Mouse (Mus musculus) embryo, embryonic 10.5 days (tissue): ENCODE measurements around the gene Tcirg1.

ENCODE experiments used
- DNase-seq: peaks from one replicate; pipeline ENCODE4 v3.0.0-alpha.2; 2015; ENCODE audit warnings: low spot score

The Tcirg1 gene

DNA sequence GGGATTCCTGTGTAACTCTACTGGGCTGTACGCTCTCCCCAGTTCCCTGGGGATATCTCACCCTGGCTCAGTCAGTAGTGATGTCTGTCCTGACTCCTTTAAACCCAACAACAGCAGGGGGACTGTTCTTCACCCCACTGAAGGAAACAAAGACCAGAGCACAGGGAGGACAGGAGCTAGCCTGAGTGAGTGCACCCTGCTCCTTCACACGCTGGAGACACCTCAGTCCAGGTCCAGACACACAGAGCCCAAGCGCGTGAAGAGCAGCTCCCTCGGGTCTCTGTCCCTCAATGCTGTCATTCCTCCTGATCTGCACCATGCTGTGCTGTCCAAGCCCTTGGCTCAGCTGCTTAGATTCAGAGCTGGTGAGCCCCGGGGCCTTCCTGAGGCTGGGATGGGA lies 19.8 kb upstream of the Tcirg1 start:
- no peak for DNase-seq

DNA sequence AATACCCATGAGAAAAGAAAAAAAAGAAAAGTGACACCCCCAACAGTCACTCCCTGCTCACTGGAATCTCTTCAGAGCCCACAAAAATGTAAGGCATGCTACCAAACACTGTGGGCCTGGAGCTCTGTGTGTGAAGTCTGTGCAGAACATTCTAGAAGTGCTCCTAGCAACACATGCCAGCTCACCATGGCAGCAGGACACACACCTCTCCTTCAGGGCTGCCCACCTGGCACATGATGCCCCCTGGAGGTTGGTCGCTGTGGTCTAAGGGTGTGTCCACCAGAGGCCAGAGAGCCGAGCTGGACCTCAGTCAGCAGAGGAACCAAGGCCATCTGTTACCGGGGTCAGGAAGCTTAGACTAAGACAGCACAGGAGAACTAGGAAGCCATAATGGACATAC lies 19.3 kb upstream of the Tcirg1 start:
- no peak for DNase-seq

DNA sequence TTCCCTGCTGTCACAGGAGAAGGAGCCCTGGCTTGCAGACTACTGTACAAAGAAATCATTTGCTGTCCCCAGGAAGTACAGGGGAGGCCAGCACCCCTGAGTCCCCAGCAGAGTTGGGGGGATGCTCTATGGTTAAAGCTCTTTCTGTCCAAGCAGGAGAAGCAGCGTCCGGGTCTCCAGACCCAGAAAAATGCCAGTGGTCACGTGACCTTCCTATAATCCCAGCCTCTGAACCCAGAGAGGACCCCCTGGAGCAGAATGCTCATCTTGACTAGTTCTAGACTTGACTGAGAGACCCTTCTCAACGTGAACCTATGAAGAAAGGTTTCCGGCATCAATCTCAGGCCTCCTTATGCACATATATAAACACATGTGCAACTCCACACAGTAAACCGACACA lies 18.9 kb upstream of the Tcirg1 start:
- DNase-seq = no peak

DNA sequence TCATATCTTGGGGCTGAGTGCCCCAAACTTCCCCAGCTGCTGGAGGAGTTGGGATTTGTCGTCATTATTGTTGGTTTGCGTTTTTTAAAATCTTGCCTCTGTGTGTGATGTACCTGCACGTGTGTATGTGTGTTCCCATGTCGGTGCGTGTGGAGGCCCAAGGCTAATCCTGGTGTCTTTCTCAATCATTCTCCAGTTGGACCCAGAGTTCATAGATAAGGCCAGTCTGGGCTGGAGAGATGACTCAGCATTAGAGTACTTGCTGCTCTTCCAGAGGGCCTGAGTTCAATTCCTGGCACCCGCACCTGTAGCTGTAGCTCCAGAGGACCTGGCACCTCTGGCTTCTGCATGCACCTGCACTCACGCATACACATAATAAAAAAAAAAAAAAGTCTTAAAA lies 17.9 kb upstream of the Tcirg1 start:
- DNase-seq = no peak

DNA sequence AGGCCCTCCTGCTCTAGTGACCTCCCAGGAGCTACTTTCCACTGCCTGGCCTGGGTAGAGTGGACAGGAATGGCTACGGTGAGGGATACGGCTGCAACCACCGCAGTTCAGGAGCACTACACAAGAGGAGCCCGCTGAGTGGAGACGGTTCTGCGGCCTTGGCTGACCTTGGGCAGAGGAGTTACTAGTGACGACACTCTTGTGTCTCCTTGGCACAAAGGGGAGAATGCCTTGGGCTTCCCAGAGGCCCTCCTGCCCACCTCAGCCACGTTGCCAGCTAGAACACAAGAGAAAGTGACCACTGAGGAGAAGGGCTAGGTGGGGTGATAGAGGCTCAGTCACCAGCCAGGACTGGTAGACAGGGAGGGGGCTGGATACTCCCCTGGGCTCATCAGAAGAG lies 17.3 kb upstream of the Tcirg1 start:
- no peak for DNase-seq

DNA sequence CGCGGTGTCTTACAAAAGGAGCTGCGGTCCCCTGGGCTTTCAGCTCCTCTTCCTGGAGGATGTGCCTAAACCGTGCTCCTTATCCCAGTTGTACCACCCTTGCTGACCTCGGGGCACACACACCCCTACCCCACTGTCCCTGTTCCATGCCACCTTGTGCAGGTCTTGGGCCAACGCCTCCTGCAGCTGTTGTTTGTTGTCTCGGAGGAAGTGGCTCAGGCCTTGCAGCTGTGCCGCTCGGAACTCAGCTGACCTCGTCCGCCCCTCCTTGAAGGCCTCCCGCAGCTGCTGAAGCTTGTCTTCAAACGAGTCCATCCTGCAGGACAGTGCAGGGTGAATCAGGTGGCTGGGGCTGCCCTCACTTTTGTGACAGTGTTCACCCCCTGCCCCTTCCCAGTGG lies 16.7 kb upstream of the Tcirg1 start:
- DNase-seq = no peak

DNA sequence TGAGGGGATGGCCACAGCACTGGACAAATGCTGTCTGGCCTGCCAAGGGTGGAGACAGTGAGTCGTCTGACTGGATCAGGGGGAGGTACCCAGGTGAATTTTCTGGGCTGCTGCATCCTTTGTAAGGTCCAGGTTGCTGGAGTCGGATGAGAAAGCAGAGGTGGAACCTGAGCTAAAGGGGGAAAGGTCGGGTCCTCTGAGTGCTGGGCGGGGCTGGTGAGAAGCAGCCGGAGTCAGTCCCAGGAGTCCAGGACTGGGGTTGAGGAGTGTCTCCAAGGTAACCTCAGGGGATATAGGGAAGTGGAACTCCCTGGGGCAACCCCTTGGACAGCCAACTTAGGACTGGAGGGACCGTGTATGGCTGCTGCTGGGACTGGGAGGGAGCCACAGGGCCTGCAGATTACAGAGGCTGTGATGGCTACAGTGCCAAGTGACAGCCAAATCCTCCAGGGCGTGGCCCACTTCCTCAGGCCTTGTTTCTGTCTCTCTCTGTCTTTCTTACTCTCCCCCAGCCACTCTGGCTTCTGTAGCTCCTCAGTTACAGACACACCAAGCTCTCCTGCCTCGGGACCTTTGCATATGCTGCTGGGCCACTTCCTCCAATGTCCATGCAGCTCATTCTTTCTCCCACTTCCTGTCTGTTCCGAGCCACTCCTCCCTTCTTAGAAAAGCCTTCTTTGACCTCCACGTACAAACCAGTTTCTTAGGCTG lies 15.9 kb upstream of the Tcirg1 start:
- no peak for DNase-seq

DNA sequence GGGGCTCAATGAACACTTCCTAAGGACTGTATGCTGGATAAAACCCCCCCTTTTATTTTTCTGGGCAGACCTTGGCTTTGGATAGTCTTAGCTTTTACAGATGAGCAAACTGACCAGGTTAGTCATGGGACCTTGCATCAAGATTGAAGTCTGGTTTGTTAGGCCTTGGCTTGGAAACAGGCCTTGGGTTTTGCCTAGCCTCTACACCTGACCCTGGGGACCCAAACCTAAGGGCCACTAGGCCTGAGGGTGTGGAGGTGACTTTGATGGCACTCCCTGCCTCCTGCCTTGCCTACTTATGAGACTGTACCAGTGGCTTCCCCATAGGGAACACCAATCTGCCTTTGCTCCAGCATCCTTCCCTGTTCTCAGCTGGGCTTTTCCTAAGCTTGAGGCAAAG lies 13.0 kb upstream of the Tcirg1 start:
- no peak for DNase-seq

DNA sequence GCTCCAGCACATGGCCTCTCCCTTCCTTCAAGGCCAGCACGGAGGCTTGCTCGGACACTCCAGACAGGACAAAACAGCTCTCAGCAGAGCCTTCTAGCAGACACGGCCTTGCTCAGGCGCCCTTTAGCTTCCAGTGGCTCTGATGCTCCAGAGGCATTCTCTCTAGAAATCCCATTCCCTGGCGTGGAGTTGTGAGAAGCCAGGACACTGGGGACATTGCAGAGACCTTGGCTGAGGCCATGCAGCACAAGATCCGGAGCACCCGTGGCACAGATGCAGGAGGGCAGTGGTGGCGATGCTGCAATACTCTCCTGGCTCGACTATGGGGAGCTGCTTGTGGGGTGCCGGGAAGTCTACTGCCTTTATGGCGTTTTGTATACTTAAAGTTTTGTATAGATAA lies 9.8 kb upstream of the Tcirg1 start:
- no peak for DNase-seq

DNA sequence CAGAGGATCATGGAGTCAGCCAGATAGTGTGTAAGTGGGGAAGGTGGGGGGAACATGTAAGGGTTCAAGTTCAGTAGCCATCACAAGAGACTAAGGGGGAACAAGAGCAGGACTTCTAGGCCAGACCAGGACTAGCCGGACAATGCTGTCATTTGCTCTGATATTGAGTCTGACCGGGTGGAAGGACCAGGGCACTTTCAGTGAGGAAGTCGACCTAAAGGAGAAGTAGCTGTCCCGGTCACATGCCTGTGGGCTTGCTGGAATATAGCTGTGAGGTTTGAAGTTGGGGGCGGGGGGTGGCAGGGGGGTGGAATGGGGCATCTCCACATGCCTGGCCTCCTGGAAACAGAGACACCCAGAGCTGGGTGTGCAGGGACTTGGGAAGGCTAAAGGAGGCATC lies 7.6 kb upstream of the Tcirg1 start:
- DNase-seq = no peak

DNA sequence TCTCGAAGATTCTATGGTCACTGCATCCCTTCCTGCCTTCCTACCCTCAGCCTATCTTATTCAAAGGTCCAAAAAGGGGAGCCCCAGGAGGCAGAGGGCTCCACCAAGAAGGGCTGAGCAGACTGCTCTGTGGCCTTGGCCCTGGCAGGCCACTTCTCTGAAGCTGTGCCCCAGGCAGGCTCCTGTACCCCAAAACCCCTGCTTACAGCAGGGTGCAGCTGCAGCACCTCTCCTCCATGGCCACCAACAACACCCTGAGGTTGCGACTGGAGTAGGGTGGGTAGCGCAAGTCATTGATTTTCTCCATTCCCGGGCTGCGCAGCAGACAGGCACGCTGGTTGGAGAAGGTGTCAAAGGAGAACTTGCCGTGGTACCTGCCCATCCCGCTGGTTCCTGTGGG lies 6.8 kb upstream of the Tcirg1 start:
- no peak for DNase-seq

DNA sequence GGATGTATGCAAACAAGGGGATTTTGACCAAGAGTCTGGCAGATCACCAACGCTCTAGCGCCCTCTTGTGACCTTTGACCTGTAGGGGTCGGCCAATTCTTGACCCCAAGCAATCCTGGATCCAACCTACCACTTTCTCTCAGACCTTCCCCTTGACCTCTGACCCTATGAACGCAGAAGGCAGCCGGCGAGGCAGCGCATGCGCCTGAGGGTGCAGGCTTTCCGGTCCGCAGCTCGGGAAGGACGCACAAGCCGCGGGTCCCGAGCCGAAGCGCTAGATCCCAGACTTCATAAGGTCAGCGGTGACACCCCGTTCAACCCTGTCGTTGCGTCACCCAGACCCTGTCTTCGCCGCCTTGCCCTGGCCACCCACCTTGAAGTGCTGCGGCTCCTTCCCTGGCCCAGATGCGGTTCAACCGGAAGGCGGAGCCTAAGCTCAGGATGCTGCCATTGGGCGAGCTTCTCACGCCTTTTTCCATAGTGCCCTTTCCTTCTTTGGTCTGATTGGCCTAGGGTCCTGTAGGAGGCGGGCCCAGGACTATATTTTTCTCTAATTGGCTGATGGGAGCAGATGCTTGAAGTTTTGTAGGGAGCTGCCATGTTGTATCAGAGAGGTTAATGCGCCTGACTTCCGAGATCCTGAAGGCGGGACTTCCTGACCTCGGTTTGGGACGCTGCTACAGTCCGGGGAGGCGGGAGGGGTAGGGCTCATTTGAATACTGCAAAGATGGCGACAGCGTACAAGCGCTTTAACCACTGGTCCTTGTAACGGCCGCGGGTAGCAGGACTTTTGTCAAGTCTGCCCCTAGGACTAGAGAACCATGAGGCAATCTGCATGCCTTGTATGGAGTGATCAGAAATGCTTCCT lies 5.6 kb upstream of the Tcirg1 start, which contains the start of gene Ndufs8:
Gene Ndufs8 (minus strand): TSS at position 438 of the 868 bp plus-strand sequence.
- DNase-seq = peak; percentile 98

DNA sequence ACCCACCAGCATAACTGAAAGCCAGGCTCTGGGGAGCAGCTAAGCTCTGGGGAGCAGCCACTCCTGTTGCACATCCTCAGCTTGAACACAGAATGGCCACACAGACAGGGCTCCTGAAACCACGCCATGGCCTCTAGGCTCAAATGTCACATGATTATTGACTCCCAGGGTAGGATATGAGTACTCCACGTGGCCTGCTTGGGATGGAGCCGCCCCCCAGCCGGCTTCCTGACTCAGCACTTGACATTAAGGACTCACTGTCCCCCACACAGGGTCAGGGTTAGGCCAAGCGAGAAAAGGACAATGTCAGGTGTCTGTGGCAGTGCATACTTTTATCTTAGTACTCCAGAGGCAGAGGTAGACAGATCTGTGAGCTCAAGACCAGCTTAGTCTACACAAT lies 3.3 kb upstream of the Tcirg1 start:
- DNase-seq = no peak

DNA sequence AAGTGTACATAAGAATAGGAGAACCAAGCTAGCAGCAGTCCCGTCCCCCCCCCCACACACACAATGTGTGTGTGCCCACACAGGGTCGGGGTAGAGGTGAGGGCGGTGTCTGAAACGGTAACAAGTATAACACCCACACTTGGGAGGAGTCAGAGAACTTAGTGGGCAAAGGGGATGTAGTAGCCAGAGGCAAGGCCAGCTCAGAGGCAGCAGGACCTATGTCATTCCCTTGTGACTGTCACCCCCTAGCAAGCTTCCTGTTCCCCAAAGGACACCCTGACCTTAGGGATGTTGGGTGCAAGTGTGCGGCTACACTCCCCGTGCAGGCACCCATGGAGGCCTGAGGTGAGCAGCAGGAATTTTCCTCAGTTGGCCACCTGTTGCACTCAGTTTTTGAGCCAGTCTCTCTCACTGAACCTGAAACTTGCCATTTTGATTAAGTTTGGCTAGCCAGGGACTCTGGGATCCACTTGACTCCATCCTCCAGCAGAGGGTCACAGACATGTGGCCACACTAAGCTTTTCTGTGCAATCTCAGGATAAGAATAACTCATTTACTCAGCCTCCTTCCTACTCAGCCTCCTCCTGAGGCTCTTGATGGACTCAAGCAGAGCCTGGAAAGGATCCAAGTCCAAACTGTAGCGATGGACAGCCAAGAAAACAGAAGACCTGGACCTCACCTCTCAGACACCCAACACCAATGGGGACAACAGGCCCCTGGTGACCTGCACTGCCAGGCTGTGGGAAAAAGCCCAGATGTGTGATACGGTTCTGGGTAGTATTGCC lies 1.1 kb upstream of the Tcirg1 start:
- DNase-seq = no peak

DNA sequence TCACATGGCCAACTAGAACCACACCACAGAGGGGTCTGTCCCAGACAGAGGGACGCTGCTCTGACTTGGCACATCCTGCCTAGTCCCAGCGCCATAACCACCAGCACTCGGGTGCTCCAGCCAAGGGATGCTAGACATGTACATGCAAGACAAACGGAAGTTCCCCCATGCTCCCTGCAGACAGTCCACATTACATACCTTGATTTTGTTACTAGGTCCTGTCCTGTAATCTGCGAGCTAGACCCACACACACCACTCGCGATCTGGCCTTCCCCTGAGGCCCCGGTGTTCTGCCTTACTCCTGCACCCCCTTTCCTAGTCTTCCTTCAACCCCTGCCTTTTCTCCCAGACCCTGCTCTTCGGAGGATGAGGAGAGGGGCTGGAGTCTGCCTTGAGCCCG lies 607 bp downstream of the Tcirg1 start:
- no peak for DNase-seq

DNA sequence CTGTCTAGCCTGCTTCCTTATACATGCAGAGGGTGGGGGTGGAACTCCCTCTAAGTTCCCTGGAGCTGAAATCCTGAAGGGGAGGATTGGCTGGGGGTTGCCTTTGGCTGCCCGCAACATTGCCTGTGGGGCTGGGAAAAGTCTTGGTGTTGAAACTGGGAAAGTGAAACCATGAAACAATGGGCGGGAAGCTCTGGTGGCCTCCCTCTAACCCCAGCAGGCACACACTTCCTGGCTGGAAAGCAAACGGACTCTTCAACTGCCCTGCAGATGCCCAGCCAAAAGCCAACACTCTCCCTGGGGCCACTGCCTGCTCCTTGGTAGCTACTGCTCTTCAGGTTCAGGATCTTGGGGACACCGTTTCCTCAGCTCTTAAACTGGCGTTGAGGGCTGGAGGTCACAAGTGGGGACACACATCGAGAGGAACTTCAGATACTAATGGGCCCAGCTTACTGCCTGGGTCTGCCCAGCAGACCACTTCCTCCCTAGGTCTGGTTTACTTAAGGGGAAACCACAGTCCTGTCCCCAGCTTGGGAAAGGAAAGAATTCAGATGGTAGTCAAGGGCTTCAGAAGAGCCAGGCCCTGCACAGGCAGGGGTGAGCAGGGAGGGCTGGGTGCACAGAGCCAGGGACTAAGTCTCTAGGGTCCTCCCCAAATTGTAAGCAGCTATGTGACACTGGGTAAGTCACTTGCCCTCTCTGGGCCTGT lies 1.5 kb downstream of the Tcirg1 start:
- DNase-seq = peak; percentile 16

DNA sequence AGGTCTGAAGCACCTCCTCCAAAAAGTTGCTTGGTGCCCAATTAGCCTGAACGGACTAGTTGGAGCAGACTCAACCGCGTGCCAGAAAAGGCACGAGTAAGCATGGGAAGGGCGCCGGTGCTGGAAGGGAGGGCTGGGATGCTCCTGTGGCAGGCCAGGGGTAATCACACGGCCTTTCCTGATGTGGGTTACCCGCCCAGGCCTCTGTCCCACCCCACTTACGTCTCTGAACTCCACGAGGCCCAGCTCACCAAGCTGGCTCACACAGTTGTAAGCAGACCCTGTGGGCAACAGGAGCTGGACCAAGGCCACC lies 2.6 kb downstream of the Tcirg1 start:
- no peak for DNase-seq

DNA sequence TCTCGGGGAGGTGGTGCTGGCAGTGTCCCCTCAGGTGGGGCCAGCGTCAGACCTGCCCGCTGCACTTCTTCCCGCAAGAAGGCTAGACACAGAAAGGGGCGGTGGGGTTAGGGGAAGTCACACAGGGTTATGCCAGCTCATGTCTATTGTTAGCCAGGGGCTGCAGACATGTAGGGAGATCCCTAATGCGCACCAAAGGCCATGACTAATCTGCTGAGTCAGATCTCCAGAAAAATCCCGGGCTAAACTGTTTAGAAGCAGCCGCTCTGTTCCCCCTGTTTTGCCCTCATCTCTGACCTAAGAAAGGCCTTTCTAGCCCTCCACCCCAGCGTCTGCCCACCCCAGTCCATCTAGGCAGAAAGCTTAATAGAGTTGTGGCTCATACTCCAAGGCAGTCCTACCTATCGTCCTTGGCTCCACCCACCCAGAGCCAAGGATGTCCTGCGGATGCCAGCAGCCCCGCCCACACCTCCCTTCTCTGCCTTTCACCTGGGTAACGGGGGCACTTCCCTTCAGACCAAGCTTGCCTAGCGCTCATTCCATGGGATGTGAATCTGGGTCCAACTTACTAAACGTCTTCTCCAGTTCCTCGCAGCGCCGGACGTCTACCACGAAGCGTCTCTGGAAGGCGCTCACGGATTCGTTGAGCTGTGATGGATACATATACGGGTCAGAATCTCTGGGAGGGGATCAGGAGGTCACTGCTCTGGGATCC lies 3.1 kb downstream of the Tcirg1 start:
- no peak for DNase-seq

DNA sequence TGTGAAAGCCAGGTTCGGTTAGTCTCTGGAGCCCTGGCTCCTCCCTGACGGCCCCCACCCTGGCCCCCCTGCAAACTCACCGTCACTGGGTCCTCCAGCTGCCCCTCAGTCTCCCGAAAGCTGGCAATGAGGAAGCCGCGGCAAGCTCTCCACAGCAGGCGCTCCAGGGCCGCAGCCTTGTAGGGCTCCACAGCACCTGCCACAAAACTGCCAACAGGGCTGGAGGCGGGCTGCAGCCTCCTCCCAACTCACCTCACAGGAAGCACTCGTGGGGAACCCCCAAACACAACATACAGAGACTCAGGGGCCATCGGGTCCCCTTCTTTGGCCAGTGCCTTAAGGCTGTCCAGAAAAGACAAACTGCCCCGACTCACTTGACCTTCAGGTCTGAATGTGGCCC lies 4.0 kb downstream of the Tcirg1 start:
- no peak for DNase-seq

DNA sequence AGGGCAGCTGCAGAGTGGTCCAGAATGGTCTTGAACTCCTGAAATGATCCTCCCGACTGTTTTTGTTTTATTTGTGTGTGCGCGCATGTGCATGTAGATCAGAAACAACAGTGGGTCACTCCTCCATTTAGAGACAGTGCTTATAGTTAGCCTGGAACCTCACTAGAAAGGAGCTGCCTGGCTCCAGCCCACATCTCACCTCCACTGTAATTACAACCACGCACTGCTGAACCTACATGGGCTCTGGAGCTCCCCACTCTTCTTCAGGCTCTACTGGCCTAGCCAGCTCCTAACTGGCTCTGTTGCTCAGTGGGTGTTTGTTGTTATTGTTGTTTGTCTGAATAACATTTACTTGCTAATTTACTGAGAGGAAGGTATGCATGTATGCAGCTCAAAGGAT lies 7.3 kb downstream of the Tcirg1 start:
- DNase-seq = no peak

DNA sequence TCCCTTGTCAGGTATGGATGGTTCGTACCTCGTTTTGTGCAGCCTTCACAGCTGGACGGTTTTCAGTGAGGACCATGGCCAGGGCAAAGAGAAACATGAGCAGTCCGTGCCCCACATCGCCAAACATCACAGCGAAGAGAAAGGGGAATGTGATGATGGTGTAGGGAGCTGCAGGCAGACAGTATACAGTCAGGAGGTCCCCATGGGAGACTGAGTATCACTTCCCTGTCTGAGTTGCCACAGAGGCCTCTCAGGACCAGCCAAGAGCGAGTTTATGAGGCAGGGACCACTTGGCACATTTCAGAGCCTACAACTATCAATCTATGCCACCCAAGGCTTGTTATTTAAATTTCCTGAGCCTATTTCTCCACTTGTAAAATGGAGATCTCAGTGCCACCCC lies 8.0 kb downstream of the Tcirg1 start:
- DNase-seq = no peak

DNA sequence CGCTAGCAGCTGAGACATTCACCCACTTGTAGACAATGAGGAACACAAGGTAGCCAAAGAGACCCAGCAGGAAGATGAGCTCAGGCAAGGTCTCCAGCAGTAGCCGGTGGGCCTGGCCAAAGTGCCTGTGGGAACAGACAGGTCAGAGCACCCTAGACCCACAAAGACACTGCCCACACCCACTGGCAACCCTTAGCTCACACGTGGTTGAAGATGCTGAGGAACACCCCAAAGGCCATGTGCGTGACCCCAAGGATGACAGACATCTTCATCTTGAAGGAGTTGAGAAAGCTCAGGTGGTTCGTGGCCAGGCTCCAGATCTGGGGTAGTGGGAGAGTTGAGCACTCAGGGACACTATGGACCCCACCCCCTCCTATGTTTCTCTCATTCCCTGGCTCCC lies 9.4 kb downstream of the Tcirg1 start:
- DNase-seq = no peak
